Mouse (Mus musculus) R1 (cell line): ENCODE measurements around the gene Trip12.
A peak's percentile ranks its signal among the peaks of the same experiment; 100 is the strongest.

Experiments
- DNase-seq: peaks from one replicate; pipeline ENCODE4 v3.0.0-alpha.2; 2018; ENCODE audit warnings: low read depth, low spot score

Gene Trip12

DNA sequence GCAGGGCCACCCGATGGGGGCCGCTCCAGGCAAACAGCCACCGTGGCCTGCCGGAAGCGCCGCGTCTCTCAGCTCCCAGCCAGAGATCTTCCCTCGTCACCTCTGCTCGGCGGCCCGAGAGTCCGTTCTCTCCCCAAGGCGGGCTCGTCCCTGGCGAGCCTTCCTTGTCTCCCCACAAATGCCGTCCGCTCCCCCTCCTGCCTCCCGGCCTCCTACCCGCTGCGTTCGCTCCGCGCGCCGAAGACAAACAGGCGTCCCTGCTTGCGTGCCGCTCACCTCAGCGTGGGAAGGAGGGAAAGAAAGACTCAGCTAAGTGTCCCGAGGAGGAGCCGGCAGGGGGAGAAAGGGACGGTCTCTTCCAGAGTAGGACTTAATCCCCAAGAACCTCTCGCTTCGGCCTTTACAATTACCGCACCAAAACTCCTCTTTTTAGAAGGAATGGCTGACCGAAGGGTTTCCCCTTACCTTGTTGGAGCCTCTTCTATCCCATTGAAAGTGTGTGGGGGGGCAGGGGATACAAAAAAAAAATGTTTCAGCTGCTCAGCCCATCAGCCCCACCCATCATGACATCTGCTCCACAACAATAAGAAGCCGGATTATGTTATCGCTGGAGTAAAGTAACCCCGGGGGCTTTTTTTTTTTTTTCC is at the start of gene Trip12:
Trip12 (minus strand) TSS at position 499 of the 647 bp plus-strand sequence.
- DNase-seq, result peak; percentile 92

- DNase-seq, result peak; percentile 91
These were observed 49.7 kb upstream of the Trip12 start for GRCm38 (mm10) chr1:84890005-84890393.

DNA sequence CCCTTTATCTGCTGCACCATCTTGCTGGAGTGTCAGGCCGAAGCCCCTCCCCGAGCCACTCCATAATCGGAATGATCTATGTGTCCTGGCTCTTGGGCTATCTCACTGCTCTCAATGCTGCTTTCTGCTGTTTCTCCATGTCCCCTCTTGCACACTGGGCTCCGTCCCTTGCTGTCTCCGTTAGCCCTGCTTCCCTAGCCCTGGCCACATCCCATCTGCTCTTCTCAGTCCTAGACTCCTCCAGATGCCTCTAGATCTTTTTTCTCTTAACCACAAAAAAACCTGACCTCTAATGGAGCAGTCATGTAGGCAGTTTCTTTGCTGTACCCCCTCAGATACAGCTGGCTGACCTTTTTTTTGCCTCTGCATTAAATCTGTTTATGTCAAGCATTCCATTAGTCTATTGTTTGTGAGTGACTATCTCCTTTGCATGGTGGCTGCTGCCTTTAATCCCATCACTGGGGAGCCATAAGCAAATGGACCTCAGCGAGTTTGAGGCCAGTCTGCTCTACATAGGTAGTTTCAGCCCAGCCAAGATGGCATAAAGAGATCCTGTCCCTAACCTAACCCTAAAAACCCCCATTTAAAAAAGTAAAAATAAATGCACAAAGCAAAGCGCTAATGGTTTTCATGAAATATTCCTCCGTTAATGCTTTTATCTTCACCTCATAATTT is 49.2 kb upstream of the Trip12 start:
- DNase-seq, result peak; percentile 33

- peak; percentile 85 for DNase-seq
These were observed 45.6 kb upstream of the Trip12 start for GRCm38 (mm10) chr1:84885921-84886320.

DNA sequence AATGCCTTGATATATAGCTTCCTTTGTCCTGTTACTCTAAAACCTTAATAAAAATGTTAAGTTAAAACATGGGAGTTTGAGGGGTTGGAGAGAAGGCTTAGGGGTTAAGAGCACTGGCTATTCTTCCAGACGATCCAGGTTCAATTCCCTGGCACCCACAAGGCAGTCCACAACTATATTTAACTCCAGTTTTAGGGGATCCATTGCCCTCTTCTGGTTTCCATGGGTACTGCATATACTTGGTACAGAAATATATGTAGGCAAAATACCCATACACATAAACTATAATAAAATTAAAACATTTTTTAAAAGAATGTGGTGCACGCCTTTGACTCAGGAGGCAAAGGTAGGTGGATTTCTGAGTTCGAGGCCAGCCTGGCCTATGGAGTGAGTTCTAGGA is 44.9 kb upstream of the Trip12 start:
- DNase-seq, result peak; percentile 71

DNA sequence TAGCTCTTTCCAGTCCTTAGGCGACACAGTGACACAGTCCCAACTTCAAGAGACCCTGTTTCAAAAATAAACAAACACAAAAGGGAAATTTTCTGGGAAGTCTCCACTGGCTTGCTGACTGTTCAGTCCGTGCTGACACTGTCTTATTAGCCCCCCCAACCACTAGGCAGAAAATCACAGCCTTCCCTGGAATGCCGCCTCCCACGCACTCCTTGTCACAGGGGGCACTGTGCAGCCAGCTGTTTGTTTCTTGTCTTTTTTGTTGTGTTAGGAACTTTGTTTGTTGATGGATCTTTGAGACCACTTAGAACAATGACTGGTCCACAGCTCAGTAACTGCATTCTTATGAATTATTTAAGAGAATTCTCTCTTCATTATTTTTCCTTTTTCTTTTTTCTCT is 43.6 kb upstream of the Trip12 start:
- DNase-seq, result peak; percentile 44

GRCm38 (mm10) chr1:84882937-84883336 is 42.6 kb upstream of the Trip12 start:
- no peak for DNase-seq

- DNase-seq, result peak; percentile 76
These were observed 41.8 kb upstream of the Trip12 start for GRCm38 (mm10) chr1:84882066-84882532.

- peak; percentile 95 for DNase-seq
These were observed 41.1 kb upstream of the Trip12 start for GRCm38 (mm10) chr1:84881248-84882065.

DNA sequence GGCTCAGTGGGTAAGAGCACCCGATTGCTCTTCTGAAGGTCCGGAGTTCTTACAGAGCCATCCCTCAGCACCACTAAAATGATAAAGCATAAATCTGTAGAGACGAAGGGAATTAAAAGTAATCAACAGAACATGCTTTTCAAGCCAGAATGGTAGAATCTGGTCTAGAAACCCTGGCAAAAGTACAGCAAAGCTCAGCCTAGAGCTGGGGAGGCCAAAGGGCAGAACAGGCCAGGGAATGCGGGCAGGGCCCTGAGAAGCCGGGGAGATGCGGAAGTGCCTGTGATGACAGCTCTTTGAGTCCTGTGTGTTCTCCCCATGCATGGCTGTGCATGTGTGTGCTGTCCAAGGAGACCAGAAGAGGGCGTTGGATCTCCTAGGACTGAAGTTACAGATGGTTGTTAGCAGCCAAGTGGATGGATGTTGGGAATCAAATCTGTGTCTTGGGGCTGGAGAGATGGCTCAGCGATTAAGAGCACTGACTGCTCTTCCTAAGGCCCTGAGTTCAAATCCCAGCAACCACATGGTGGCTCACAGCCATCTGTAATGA is 39.3 kb upstream of the Trip12 start:
- peak; percentile 96 for DNase-seq

DNA sequence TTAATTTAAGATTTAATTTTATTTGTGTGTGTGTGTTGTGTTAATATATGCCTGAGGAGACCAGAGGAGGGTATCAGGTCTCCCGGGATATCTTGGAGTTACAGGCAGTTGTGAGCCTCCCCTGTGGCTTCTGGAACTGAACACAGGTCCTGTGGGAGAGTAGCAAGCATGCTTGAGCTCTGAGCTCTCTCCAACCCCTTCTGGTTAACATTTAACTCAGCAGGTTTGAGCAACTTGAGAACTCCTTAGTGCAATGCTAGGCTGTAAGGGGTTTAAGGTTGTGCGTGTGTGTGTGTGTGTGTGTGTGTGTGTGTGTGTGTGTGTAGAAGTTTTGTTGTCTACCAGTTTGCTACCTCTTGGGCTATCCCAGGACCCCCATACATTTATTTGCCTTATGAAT is 37.3 kb upstream of the Trip12 start:
- no peak for DNase-seq

- peak; percentile 44 for DNase-seq
These were observed 32.6 kb upstream of the Trip12 start for GRCm38 (mm10) chr1:84872939-84873338.

GRCm38 (mm10) chr1:84872105-84872504 is 31.8 kb upstream of the Trip12 start:
- peak; percentile 84 for DNase-seq

DNA sequence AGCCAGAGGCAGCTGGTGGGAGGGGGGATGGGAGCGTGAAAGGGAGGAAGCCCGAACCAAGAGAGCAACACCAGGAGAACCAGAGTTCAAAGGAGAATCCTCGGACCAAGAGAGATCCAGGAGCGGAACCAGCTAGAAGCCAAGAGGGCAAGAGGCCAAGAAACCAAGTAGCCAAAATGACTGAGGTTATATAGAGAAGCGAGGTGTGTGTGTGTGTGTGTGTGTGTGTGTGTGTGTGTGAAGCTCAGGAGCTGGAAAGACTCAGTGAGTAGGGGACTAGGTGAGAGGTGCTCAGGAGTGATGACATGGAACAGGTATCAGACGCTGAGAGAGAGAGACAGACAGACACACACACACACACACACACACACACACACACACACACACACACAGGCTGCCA is 30.8 kb upstream of the Trip12 start:
- peak; percentile 37 for DNase-seq

GRCm38 (mm10) chr1:84869498-84869897 is 29.2 kb upstream of the Trip12 start:
- DNase-seq, result peak; percentile 89

- peak; percentile 92 for DNase-seq
These were observed 28.5 kb upstream of the Trip12 start for GRCm38 (mm10) chr1:84868841-84869240.

GRCm38 (mm10) chr1:84868311-84868710 is 28.0 kb upstream of the Trip12 start:
- DNase-seq, result peak; percentile 68

GRCm38 (mm10) chr1:84866706-84867230 is 26.5 kb upstream of the Trip12 start:
- peak; percentile 97 for DNase-seq

DNA sequence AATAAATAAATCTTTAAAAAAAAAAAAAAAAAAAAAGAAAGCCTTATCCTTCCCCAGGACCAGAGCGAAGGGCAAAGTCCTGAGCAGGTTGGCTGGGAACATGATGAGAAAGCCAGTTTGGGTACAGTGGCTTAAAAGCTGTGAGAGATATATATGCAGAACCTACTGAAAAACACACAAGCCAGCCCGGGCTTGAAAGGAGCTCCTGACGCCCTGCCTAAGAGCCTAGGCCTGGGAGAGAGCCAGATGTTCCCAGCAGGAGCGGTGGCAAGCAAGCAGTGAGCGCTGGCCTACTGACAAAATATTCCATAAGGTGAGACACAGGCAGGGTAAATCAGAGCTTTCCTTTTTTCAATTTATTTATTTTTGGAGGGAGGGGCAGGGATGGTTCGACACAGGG is 25.9 kb upstream of the Trip12 start:
- peak; percentile 53 for DNase-seq

DNA sequence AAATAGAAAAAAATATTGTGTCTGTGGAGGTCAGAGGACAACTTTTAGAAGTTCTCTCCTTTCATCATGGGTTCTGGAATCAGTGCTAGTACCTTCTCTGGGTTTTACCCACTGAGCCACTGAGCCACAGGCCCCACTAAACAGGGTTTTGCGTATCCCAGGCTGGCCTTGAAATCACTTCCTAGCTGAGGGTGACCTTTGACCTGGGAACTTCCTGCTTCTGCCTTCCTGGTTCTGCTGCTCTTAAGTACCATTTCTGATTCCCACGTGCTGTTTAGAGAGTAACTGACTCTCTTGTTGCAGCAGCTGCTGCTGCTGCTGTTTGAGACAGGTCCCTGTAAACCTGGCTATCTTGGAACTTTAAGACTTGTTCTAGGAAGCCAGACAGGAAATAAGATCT is 24.3 kb upstream of the Trip12 start:
- peak; percentile 82 for DNase-seq

- peak; percentile 89 for DNase-seq
These were observed 20.9 kb upstream of the Trip12 start for GRCm38 (mm10) chr1:84861255-84861630.
